Mouse (Mus musculus) forebrain, postnatal 0 days (tissue): ENCODE measurements around the gene Mrgprg. TPM values are rescaled to one million over a fixed set of nuclear protein-coding genes. Genes with fewer than 3 reads are reported as not detected.

ENCODE experiments used
- ATAC-seq: fragments of 200-750 bp; cut with Nextera tagmentation; 2 replicates; pipeline ENCODE4 v1.8.0; 2017; ENCODE audit warnings: mild to moderate bottlenecking, moderate library complexity
- DNase-seq: peaks from one replicate; pipeline ENCODE4 v3.0.0-alpha.2; 2015
- H3K27ac ChIP-seq: fragments of 300-500 bp; sonication (generic); 2 replicates; pipeline ENCODE4 v1.5.1; 2014; ENCODE audit warnings: low read depth, mild to moderate bottlenecking, antibody characterized with exemption, low read length, moderate library complexity, mixed read lengths
- H3K27me3 ChIP-seq: fragments of 300-500 bp; sonication (generic); 2 replicates; pipeline ENCODE4 v1.6.1; 2014; ENCODE audit warnings: mild to moderate bottlenecking, low read length, mixed read lengths; ENCODE audit not compliant: insufficient read depth
- H3K36me3 ChIP-seq: fragments of 300-500 bp; sonication (generic); 2 replicates; pipeline ENCODE4 v1.6.1; 2014; ENCODE audit warnings: mild to moderate bottlenecking, moderate library complexity; ENCODE audit not compliant: insufficient read depth
- H3K4me1 ChIP-seq: fragments of 300-500 bp; sonication (generic); 2 replicates; pipeline ENCODE4 v1.6.1; 2014; ENCODE audit warnings: antibody characterized with exemption; ENCODE audit not compliant: insufficient read depth
- H3K4me2 ChIP-seq: fragments of 300-500 bp; sonication (generic); 2 replicates; pipeline ENCODE4 v1.6.1; 2014; ENCODE audit warnings: low read depth, mild to moderate bottlenecking, moderate library complexity
- H3K4me3 ChIP-seq: fragments of 300-500 bp; sonication (generic); 2 replicates; pipeline ENCODE4 v1.5.1; 2014; ENCODE audit warnings: low read depth, low read length, mixed read lengths
- H3K9ac ChIP-seq: fragments of 300-500 bp; sonication (generic); 2 replicates; pipeline ENCODE4 v1.6.1; 2014; ENCODE audit warnings: mild to moderate bottlenecking
- H3K9me3 ChIP-seq: fragments of 300-500 bp; sonication (generic); 2 replicates; pipeline ENCODE4 v1.6.1; 2016; ENCODE audit warnings: low read length
- CTCF ChIP-seq: sonication (generic); IDR thresholded peaks from 2 replicates; pipeline ENCODE4 v1.5.1; 2016; ENCODE audit warnings: antibody characterized with exemption, control low read depth, low read depth
- WGBS: fragments of 180-500 bp; shearing (Covaris S2); extraction: QIAGEN DNeasy Blood & Tissue Kit; methylation state at CpG from one replicate; pipeline ENCODE4 v1.1.7; 2014; 5-methylcytosine and 5-hydroxymethylcytosine counted together
- polyA plus RNA-seq: library from polyadenylated mRNA; unstranded; fragments of >200 nt; fragmentation: Nextera tagmentation; extraction: Ambion mirVana; gene quantifications from 2 replicates; pipeline ENCODE4 v1.2.1, GENCODE M21; 2015
- total RNA-seq: library from RNA; depleted of rRNA; stranded (reverse); fragments of >200 nt; gene quantifications from 2 replicates; pipeline ENCODE4 v1.2.3, GENCODE M21; 2014; rRNA removed

The Mrgprg gene
- total RNA-seq (not detected in 2 replicates), polyA plus RNA-seq (not detected in 2 replicates)

GRCm38 (mm10) chr7:143766893-143767292, at the start of gene Mrgprg:
TSS of gene Mrgprg (minus strand) at chr7:143766993.
- no peak within 1 kb of the TSS for H3K27ac ChIP-seq
- no peaks in the 10 kb centered on the region for H3K36me3 ChIP-seq
- H3K9ac ChIP-seq = no peak within 1 kb of the TSS
- H3K27me3 ChIP-seq = peaks cover 5% of the 10 kb centered on the region; the same call in 1 of the 2 replicates
- no peak within 1 kb of the TSS for H3K4me3 ChIP-seq
- ATAC-seq (no peak), DNase-seq (no peak)
- 51% methylated on average over 6 of the region's 6 CpGs for WGBS
- no peak within 1 kb of the TSS for H3K4me2 ChIP-seq
- no peak for TF ChIP-seq CTCF
- H3K9me3 ChIP-seq = no peaks in the 10 kb centered on the region
- H3K4me1 ChIP-seq = no peaks in the 10 kb centered on the region

- Histone ChIP-seq H3K4me2 (no peak overlapping the region), H3K27ac (no peak overlapping the region), H3K27me3 (no peaks in the 10 kb centered on the region), H3K9ac (no peak overlapping the region), H3K9me3 (no peaks in the 10 kb centered on the region), H3K4me3 (no peak overlapping the region), H3K36me3 (peaks cover 23% of the 10 kb centered on the region), H3K4me1 (no peaks in the 10 kb centered on the region)
- peak; percentile 58 for TF ChIP-seq CTCF
- ATAC-seq (0 out of 2 replicates have a peak, but pooled peaks have one; percentile 20), DNase-seq (no peak)
- WGBS = 38% methylated on average over 1 of the region's 1 CpGs
These were observed 42.1 kb upstream of the Mrgprg start for GRCm38 (mm10) chr7:143808909-143809308.

- Histone ChIP-seq H3K36me3 (peaks cover 34% of the 10 kb centered on the region), H3K4me3 (no peak overlapping the region), H3K4me1 (no peaks in the 10 kb centered on the region), H3K9me3 (no peaks in the 10 kb centered on the region), H3K27me3 (no peaks in the 10 kb centered on the region), H3K27ac (no peak overlapping the region), H3K4me2 (no peak overlapping the region), H3K9ac (no peak overlapping the region)
- no peak for TF ChIP-seq CTCF
- DNase-seq = peak; percentile 41
- 29% methylated on average over 5 of the region's 5 CpGs for WGBS
- no peak for ATAC-seq
These were observed 38.4 kb upstream of the Mrgprg start for GRCm38 (mm10) chr7:143805199-143805624.

- no peaks in the 10 kb centered on the region for H3K27me3 ChIP-seq
These were observed 34.6 kb upstream of the Mrgprg start for GRCm38 (mm10) chr7:143801195-143802065.

GRCm38 (mm10) chr7:143800770-143801169, 34.0 kb upstream of the Mrgprg start:
- 100% methylated on average over 1 of the region's 1 CpGs for WGBS
- no peaks in the 10 kb centered on the region for H3K9me3 ChIP-seq

More at GRCm38 (mm10) chr7:143801195-143802065, 34.6 kb upstream of the Mrgprg start:
- WGBS = 88% methylated on average over 8 of the region's 8 CpGs
- Histone ChIP-seq H3K9me3 (no peaks in the 10 kb centered on the region), H3K9ac (no peak overlapping the region), H3K4me3 (no peak overlapping the region), H3K36me3 (peaks cover 44% of the 10 kb centered on the region), H3K4me1 (no peaks in the 10 kb centered on the region), H3K4me2 (no peak overlapping the region), H3K27ac (no peak overlapping the region)
- TF ChIP-seq CTCF = no peak
- no peak for ATAC-seq
- DNase-seq = no peak

GRCm38 (mm10) chr7:143798783-143799182, 32.0 kb upstream of the Mrgprg start:
- H3K9ac ChIP-seq = no peak overlapping the region
- no peak overlapping the region for H3K4me3 ChIP-seq
- 95% methylated on average over 4 of the region's 4 CpGs for WGBS
- H3K9me3 ChIP-seq = no peaks in the 10 kb centered on the region
- H3K27me3 ChIP-seq = no peaks in the 10 kb centered on the region
- TF ChIP-seq CTCF = no peak
- peaks cover 43% of the 10 kb centered on the region for H3K36me3 ChIP-seq
- no peak overlapping the region for H3K27ac ChIP-seq
- H3K4me2 ChIP-seq = no peak overlapping the region
- no peaks in the 10 kb centered on the region for H3K4me1 ChIP-seq
- ATAC-seq = no peak
- no peak for DNase-seq

More at GRCm38 (mm10) chr7:143800770-143801169, 34.0 kb upstream of the Mrgprg start:
- Histone ChIP-seq H3K4me3 (no peak overlapping the region), H3K9ac (no peak overlapping the region), H3K4me2 (no peak overlapping the region), H3K4me1 (no peaks in the 10 kb centered on the region), H3K27me3 (no peaks in the 10 kb centered on the region), H3K36me3 (peaks cover 44% of the 10 kb centered on the region), H3K27ac (no peak overlapping the region)
- ATAC-seq = no peak
- DNase-seq = no peak
- TF ChIP-seq CTCF = no peak

- Histone ChIP-seq H3K27ac (no peak overlapping the region), H3K4me1 (no peaks in the 10 kb centered on the region), H3K4me2 (no peak overlapping the region), H3K4me3 (no peak overlapping the region), H3K27me3 (no peaks in the 10 kb centered on the region), H3K36me3 (peaks cover 21% of the 10 kb centered on the region), H3K9me3 (0 out of 2 replicates have a peak, but pooled peaks cover 3% of the 10 kb centered on the region), H3K9ac (no peak overlapping the region)
- ATAC-seq = no peak
- TF ChIP-seq CTCF = peak; percentile 46
- 51% methylated on average over 4 of the region's 4 CpGs for WGBS
- no peak for DNase-seq
These were observed 26.3 kb upstream of the Mrgprg start for GRCm38 (mm10) chr7:143793121-143793520.
